Comparison of ENCODE assay signal across 8 mouse cellular contexts in genomic region chrX:134808755-134809224, GRCm38 (mm10). TPM values are rescaled to one million over a fixed set of nuclear protein-coding genes. Genes with fewer than 3 reads are reported as not detected.
A peak's percentile ranks its signal among the peaks of the same experiment; 100 is the strongest.
DNase-seq lines count a peak whose midpoint lies in the region; ATAC-seq and TF ChIP-seq lines count a peak whose summit lies in the region.

Gene Armcx2 (minus strand): TSS chrX:134809221.

- peaks cover 11% of the 10 kb centered on the region; the same call in 1 of the 2 replicates for H3K36me3 ChIP-seq in hindbrain, embryonic 15.5 days

- H3K9me3 ChIP-seq in hindbrain, embryonic 15.5 days: no peaks in the 10 kb centered on the region

- intact Hi-C loops in gastrocnemius, adult 2 months (cut with DNase I): loop anchor here (10.0 kb wide), 1 partner anchor 64 kb away; no protein-coding TSS in a partner anchor
- intact Hi-C loops in gastrocnemius, postnatal 36 days (cut with DNase I): no loop called here

- ATAC-seq in hindbrain, embryonic 15.5 days (ENCODE audit: low FRiP score, low read depth): peak; percentile 92

- DNase-seq in gastrocnemius, adult 2 months: peak; percentile 41
- no peak for DNase-seq in gastrocnemius, postnatal 36 days
- DNase-seq in cerebellum, adult 9-10 months: peak; percentile 69
- peak; percentile 37 to 38 for DNase-seq in frontal cortex, postnatal 14 days (ENCODE audit: low spot score in 2 of 2)
- peak; percentile 37 to 55 for DNase-seq in left cerebral cortex, adult 18-20 months (ENCODE audit: low spot score in 2 of 2)
- peak; percentile 56 for DNase-seq in lung, postnatal 36 days
- DNase-seq in retina, postnatal 7 days (ENCODE audit: low read depth, low spot score): peak; percentile 31

- H3K4me2 ChIP-seq in hindbrain, embryonic 15.5 days: peak within 1 kb of the TSS; percentile 56

- H3K9ac ChIP-seq in hindbrain, embryonic 15.5 days: peak within 1 kb of the TSS; percentile 72

- peak within 1 kb of the TSS; percentile 71 for H3K27ac ChIP-seq in gastrocnemius, adult 2 months
- H3K27ac ChIP-seq in hindbrain, embryonic 15.5 days (replicated peaks): peak within 1 kb of the TSS; percentile 91

- TF ChIP-seq CTCF in gastrocnemius, adult 2 months (IDR thresholded peaks at IDR 0.05): no peak

- peak within 1 kb of the TSS; percentile 76 for H3K4me3 ChIP-seq in gastrocnemius, adult 2 months
- peak within 1 kb of the TSS; percentile 60 for H3K4me3 ChIP-seq in hindbrain, embryonic 15.5 days

- 22% methylated on average over 16 of the region's 16 CpGs for WGBS in hindbrain, embryonic 15.5 days

- peaks cover 12% of the 10 kb centered on the region for H3K4me1 ChIP-seq in hindbrain, embryonic 15.5 days (replicated peaks)

- 0 out of 2 replicates have a peak, but pooled peaks cover 3% of the 10 kb centered on the region for H3K27me3 ChIP-seq in hindbrain, embryonic 15.5 days

RNA-seq across cellular contexts. Expression of gene Armcx2, which starts in this region (rescaled TPM):
- 1 to 10 TPM; 1.5 to 3.4 TPM for total RNA-seq in gastrocnemius, adult 2 months (2021)
- 1 to 10 TPM; 3.1 to 3.2 TPM for total RNA-seq in gastrocnemius, postnatal 36 days (2021)
- 82.4 and 85.5 TPM in 2 replicates for polyA plus RNA-seq in hindbrain, embryonic 15.5 days (2015; fragmentation: Nextera tagmentation; extraction: Ambion mirVana)
- 10 to 100 TPM; 87.5 to 94.1 TPM for total RNA-seq in left cerebral cortex, adult 18-20 months (2021)

Comparison
In these comparisons a context has a peak if more than half of its experiments do, and no peak if none do; other contexts are left out.
1. RNA of gene Armcx2 (total RNA-seq): 87.5 to 94.1 TPM in left cerebral cortex, adult 18-20 months; 1.5 to 3.4 TPM in gastrocnemius, adult 2 months and 3.1 to 3.2 TPM in gastrocnemius, postnatal 36 days; every median in the first group is over 10 times any median in the second.
2. DNase-seq: peak in gastrocnemius, adult 2 months (single experiment), cerebellum, adult 9-10 months (single experiment), frontal cortex, postnatal 14 days (2 of 2), left cerebral cortex, adult 18-20 months (2 of 2), lung, postnatal 36 days (single experiment) and retina, postnatal 7 days (single experiment); none in gastrocnemius, postnatal 36 days (0 of 2).